Mouse (Mus musculus) CD4-positive helper T cell, adult 2 months (primary cell): ENCODE measurements around the gene Zfp37.
"Not testable (repeated sequence)": the region's sequence is repeated elsewhere in the genome, so short reads cannot be mapped to it uniquely, and the experiment has no call there.

ENCODE experiments used
- DNase-seq: peaks from one replicate; pipeline ENCODE4 v3.0.0-alpha.2; 2012; ENCODE audit warnings: low read depth, missing footprints, low spot score

Zfp37 gene

DNA sequence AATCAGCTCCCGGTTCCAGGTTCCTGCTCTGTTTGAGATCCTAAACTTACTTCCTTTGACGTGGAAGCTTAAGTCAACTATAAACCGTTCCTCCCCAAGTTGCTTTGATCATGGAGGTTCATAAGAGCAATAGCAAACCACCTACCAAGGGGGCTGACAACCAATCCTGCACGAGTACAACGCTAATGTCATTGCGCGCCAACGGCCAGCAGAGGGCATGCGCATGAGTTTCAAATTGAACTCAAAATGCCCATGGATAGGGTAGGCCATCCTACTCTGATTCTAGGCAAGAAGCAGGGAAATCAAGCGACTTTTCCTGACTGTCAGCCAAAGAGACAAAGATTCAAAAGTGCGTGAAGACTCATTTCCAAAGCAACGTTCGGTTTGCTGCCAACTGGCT, at the start of gene Zfp37:
Zfp37 (minus strand) TSS at position 279 of the 400 bp plus-strand sequence.
- no peak for DNase-seq

- no peak for DNase-seq
Measured at GRCm38 (mm10) chr4:62278081-62278480, 47.2 kb upstream of the Zfp37 start.

- DNase-seq: no peak
Measured at GRCm38 (mm10) chr4:62277222-62277621, 46.4 kb upstream of the Zfp37 start.

DNA sequence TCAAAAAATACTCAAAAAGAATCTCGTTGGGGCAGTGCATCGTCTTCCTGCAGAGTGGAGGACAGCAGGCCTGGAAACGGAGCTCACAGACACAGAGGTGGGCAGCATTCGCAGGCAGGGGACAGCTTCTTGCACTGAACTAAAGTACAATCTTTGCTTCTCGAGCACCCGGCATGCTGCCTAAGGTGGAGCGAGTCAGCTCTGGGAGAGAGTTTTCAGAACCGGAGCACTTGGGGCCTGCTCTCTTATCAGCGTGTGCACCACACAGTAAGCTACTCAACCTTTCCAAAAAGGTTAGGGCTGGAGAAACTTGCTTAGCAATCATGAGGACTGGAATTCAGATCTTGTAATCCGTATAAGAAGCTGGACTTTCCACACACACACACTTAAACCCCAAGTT, 45.8 kb upstream of the Zfp37 start:
- DNase-seq: no peak

GRCm38 (mm10) chr4:62274841-62275536, 44.1 kb upstream of the Zfp37 start:
- no peak for DNase-seq

DNA sequence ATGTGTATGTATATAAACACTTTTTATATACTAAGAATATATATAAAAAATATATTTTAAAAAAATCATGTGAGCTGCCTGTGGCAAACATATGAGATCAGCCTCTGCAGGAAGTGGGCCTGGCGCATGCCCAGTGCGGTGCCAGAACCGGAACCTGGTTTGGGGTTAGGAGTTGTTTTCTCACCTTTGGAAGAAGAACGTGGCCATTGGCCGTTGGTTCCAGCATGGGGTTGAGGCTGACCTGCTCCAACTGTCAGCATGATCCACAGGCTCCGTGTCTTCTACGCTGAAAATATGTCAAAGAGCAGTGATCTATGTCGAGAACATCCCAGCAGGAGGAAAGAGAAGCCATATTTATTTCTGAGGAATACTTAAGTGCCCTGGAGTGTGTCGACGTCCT, 43.1 kb upstream of the Zfp37 start:
- no peak for DNase-seq

GRCm38 (mm10) chr4:62272696-62273095, 41.8 kb upstream of the Zfp37 start:
- DNase-seq: no peak

- DNase-seq: no peak
Measured at GRCm38 (mm10) chr4:62267101-62267500, 36.3 kb upstream of the Zfp37 start.

- not testable (repeated sequence) for DNase-seq
Measured at GRCm38 (mm10) chr4:62266016-62266415, 35.2 kb upstream of the Zfp37 start.

GRCm38 (mm10) chr4:62265154-62265836, 34.4 kb upstream of the Zfp37 start:
- no peak for DNase-seq

- DNase-seq: no peak
Measured at GRCm38 (mm10) chr4:62263133-62263844, 32.4 kb upstream of the Zfp37 start.

DNA sequence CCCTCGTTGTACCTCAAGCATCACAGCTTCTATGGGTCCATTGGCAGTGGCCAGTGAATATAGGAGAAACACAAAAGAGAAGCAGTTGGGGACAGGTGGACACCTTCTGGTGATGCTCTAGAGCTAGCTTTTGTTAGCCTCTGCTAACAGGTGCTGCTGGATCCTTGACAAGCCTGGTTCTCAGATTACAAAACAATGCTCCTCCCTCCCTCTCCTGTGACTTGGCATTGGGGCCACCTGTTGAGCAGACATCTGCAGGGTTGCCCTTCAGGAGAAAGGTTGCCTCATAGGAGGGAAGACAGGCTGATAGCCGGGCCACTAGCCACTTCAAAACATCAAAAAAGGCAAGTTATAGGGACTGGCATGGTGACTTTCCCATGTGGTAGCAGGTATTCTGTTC, 31.4 kb upstream of the Zfp37 start, which contains the start of gene Slc31a2:
Slc31a2 (plus strand) TSS at position 287 of the 400 bp plus-strand sequence.
- no peak for DNase-seq

DNA sequence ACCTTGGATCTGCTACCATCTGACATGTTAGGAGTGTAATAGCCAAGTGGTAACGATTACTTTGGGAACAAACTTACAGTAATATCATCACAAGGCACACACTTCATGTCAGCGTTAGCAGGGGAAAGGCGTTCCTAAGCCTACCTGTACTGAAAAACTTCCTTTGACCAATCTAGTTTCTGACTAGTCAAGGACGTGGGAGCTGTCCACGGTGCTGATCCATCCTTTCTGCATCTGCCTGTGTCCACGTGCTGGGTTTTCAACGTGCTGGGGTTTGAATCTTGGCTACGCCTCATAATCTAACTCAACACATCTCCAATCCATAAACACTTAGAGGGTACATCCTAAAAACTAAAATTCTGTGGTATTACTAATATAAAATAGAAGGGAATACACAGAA, 26.1 kb upstream of the Zfp37 start:
- DNase-seq: no peak

DNA sequence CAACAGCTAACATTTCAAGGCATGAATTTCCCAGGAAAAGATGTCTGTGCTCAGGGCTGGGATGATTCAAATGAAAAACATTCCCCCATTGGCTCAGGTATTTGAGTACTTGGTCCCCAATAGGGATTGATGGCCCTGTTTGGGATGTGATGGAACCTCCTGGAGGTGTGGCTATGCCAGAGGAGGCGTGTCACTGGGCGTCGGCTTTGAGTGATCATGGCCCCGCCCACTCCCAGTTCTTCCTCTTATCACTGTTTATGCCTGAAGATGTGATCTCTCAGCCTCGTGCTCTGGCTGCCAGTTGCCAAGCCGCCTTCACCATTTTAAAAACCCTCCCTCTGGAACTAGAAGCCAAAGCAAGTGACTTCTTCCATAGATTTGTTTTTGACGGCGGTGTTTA, 23.7 kb upstream of the Zfp37 start:
- DNase-seq: no peak

- no peak for DNase-seq
Measured at GRCm38 (mm10) chr4:62251776-62252175, 20.9 kb upstream of the Zfp37 start.

DNA sequence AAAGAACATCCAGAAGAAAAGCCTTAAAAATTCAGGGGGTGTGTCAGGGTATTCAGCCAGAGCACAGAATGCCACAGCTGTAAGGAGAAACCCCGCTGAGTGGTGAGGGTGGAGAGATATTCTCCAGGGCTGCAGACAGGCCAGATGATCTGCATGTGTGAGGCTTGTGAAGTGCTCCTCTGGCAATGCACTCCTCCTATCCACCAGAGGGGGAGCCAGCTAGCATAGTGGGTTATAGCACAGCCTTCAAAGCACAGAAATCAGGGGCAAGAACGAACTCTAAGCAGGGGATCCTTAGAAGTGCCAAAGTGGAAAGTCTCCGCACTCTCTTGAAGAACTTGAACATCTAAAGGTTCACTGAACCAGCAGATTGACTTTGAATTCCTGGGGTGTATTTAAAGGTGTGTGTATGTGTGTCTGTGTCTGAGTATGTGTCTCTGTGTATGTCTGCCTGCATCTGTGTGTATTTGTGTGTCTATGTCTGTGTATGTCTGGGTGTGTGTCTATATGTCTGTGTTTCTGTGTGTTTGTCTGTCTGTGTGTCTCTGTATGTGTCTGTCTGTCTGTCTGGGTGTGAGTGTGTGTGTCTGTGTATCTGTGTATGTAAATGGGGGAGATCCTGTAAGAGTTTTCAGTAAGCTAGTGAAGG, 20.2 kb upstream of the Zfp37 start:
- DNase-seq: no peak

DNA sequence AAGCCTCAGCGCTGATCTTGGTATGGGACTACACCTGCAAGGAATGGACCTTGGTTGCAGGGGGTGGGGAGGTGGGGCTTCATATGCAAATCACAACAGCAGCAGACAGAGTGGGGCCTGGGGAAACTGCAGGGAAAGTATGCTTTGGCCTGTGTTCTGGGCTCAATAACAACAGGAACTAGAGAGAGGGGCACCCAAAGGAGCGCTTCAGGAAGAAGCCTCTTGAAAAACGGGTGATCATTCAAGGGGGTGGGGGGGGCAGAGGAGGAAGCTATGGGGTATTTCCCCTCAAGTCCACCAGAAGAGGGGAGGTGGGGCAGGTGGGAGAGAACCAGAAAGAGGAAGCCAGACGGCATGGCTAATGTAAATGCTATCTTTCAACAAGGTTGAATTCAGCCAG, 17.5 kb upstream of the Zfp37 start:
- DNase-seq: no peak

GRCm38 (mm10) chr4:62240586-62240985, 9.7 kb upstream of the Zfp37 start:
- no peak for DNase-seq

DNA sequence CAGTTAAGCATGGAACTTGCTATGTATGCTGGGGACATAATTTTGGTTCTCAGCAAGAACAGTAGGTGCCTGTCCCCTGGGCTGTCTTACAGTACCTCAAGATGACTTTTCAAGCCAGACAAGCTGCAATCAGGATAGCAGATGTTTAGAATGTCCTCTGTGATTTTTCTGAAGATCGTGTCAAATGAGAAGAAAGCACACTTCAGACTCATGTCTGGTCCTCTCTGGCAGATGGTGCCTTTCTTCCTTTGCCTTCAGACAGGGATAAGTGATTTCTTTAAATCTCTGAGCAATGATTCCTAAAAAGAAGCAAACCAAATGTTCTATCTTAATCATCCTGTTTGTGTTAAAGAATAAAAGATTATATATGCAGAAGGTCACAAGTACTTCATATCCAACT, 694 bp downstream of the Zfp37 start:
- DNase-seq: no peak

- no peak for DNase-seq
Measured at GRCm38 (mm10) chr4:62229448-62229847, 1.4 kb downstream of the Zfp37 start.

DNA sequence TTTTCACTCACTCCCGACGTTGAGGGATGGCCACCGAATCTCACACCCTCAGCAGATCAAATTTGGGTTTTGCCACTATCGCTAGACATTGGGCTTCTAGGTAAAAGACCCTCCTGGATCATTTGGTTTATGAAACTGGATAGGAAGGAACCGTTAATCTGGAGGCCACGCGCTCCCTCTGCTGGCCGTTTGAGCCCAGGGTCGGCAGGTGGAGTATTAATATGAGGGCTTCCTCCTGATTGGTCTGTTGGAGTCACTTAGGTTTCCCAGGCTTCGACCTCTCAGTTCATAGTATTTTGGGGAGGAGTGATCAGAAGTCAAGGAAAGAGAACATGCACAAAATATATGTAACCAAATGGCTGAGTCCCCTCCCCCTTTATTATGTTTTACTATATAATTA, 2.5 kb downstream of the Zfp37 start:
- DNase-seq: no peak

DNA sequence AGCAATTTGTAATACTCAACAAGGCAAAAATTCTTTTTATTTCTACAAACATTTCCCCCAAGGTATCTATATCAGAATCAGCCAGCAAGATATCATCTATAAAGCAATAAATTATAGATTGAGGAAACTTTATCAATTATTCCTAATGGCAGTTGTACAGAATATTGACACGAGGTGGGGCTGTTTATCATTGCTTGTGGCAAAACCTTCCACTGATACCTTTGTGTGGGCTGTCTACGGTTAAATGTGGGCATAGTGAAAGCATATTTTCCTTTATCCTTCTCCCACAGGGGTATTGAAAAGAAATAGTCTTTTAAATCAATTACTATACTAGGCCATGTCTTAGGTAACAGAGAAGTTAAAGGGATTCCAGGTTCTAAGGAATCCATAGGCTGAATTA, 17.4 kb downstream of the Zfp37 start:
- DNase-seq: no peak
